Mouse (Mus musculus): Measurements from ENCODE around the gene Armt1.

GRCm38 (mm10) chr10:4489865-4490264, 57.6 kb downstream of the Armt1 start:
- TF ChIP-seq SIN3A (IDR thresholded peaks at IDR 0.05; ENCODE audit: low read length): no peak
- TF ChIP-seq CTCF (IDR thresholded peaks at IDR 0.05 in 2 of 3, conservative IDR thresholded peaks at IDR 0.05 in 1 of 3; ENCODE audit: control insufficient read depth in 1 of 3, insufficient read depth in 1 of 3, low read depth in 2 of 3, low read length in 3 of 3, poor library complexity in 1 of 3, severe bottlenecking in 1 of 3): no peak
- TF ChIP-seq MAFK (IDR thresholded peaks at IDR 0.05; ENCODE audit: borderline replicate concordance, low read depth, low read length): no peak
- TF ChIP-seq EP300 (IDR thresholded peaks at IDR 0.05; ENCODE audit: low read depth in 1 of 2, low read length in 2 of 2): no peak
- no peak for TF ChIP-seq UBTF (IDR thresholded peaks at IDR 0.05; ENCODE audit: borderline replicate concordance, insufficient read depth, low read depth, low read length)
- no peak for TF ChIP-seq RAD21 (IDR thresholded peaks at IDR 0.05; ENCODE audit: low read depth, low read length)
- TF ChIP-seq ELF1 (IDR thresholded peaks at IDR 0.05; ENCODE audit: low read depth, low read length): no peak
- TF ChIP-seq MXI1 (IDR thresholded peaks at IDR 0.05; ENCODE audit: low read depth, low read length): no peak
- TF ChIP-seq USF2 (IDR thresholded peaks at IDR 0.05; ENCODE audit: borderline replicate concordance in 1 of 2, insufficient read depth in 1 of 2, low read depth in 1 of 2, low read length in 2 of 2): no peak
- TF ChIP-seq MAX (IDR thresholded peaks at IDR 0.05; ENCODE audit: low read length): no peak
- TF ChIP-seq ZNF384 (IDR thresholded peaks at IDR 0.05; ENCODE audit: low read depth, low read length): no peak
- TF ChIP-seq POLR2A (IDR thresholded peaks at IDR 0.05; ENCODE audit: control insufficient read depth in 1 of 2, insufficient read depth in 1 of 2, low read depth in 1 of 2, low read length in 2 of 2, poor library complexity in 1 of 2): no peak
- no peak for TF ChIP-seq GATA1 (IDR thresholded peaks at IDR 0.05; ENCODE audit: low read depth, low read length)
